ENCODE assay signal across 8 mouse cellular contexts in the genomic region with DNA sequence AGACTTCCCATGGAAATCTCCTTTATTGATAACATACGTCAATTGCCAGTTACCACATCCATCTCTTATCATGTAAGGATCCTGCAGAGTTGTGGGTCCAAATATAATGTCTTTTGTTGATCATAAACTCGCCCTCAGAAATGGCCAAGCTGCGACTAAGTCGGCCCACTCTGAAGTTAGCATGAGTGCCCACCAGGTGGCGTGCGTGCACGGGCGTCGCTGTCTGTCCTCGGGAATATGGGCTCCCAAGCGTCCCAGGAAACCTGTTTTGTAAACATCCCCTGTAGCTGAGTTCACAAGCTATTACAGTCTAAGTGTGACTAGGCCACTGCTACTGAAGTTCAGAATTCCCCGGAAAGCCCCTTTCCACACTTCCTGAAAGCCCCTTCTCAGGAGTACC. TPM values are rescaled to one million over a fixed set of nuclear protein-coding genes. Genes with fewer than 3 reads are reported as not detected.
A peak's percentile ranks its signal among the peaks of the same experiment; 100 is the strongest.
DNase-seq lines count a peak whose midpoint lies in the region; ATAC-seq lines count a peak whose summit lies in the region.

No protein-coding gene starts in this region.

- no peaks in the 10 kb centered on the region for H3K9me3 ChIP-seq in limb, embryonic 11.5 days (ENCODE audit: control insufficient read depth, low read length)

- no peak overlapping the region for H3K9ac ChIP-seq in limb, embryonic 11.5 days (ENCODE audit: low read length)

- no peaks in the 10 kb centered on the region for H3K36me3 ChIP-seq in limb, embryonic 11.5 days (ENCODE audit: control insufficient read depth, insufficient read depth, low read length)

- WGBS in limb, embryonic 11.5 days, result 10% methylated on average over 12 of the region's 12 CpGs

- DNase-seq in thymus, postnatal 36 days, result peak; percentile 2 to 4
- no peak for DNase-seq in thymus, postnatal 25 days
- peak; percentile 81 for DNase-seq in embryo, embryonic 10.5 days (ENCODE audit: low spot score)
- DNase-seq in gastrocnemius, postnatal 4 days (ENCODE audit: low spot score in 2 of 2), result peak; percentile 74 to 76
- DNase-seq in kidney, adult 9 months, result peak; percentile 56
- peak; percentile 82 for DNase-seq in limb, embryonic 11.5 days (ENCODE audit: low spot score)
- peak; percentile 73 for DNase-seq in neural tube, embryonic 10.5 days (ENCODE audit: extremely low spot score, low spot score)
- DNase-seq in testis, postnatal 14 days (ENCODE audit: low spot score), result peak; percentile 59

- H3K4me1 ChIP-seq in limb, embryonic 11.5 days (ENCODE audit: control insufficient read depth, insufficient read depth, low read length), result no peaks in the 10 kb centered on the region

- H3K27me3 ChIP-seq in limb, embryonic 11.5 days (ENCODE audit: control insufficient read depth, insufficient read depth, low read length), result no peaks in the 10 kb centered on the region

- no peak overlapping the region for H3K4me2 ChIP-seq in limb, embryonic 11.5 days (ENCODE audit: low read depth, severe bottlenecking)

- peak; percentile 66; the same call in 1 of the 2 replicates for ATAC-seq in limb, embryonic 11.5 days (ENCODE audit: insufficient number of reproducible peaks, low FRiP score, low TSS enrichment, low read depth)

- H3K4me3 ChIP-seq in limb, embryonic 11.5 days (ENCODE audit: low read depth, low read length), result no peak overlapping the region

- no peak overlapping the region for H3K27ac ChIP-seq in limb, embryonic 11.5 days (replicated peaks; ENCODE audit: low read depth, low read length)

RNA-seq across cellular contexts. Expression of gene Pld5, which starts 51.9 kb away (rescaled TPM):
- total RNA-seq in gastrocnemius, postnatal 4 days (2021), result 1 to 10 TPM; 5.3 to 5.5 TPM
- polyA plus RNA-seq in limb, embryonic 11.5 days (2014; fragmentation: Nextera tagmentation; extraction: Ambion mirVana), result 0.16 and 0.27 TPM in 2 replicates
